Comparison of ENCODE assay signal across 16 mouse cellular contexts in genomic region chr11:57829871-57830775, GRCm38 (mm10). TPM values are rescaled to one million over a fixed set of nuclear protein-coding genes. Genes with fewer than 3 reads are reported as not detected.
DNase-seq lines count a peak whose midpoint lies in the region; ATAC-seq lines count a peak whose summit lies in the region.
"Had no signal": no experiment of that assay in that cellular context is flagged by ENCODE, and none has a peak within 500 bp of the region (broad histone marks: within the 10 kb centered on the region; RNA-seq: fewer than 3 reads in every experiment).

No protein-coding gene starts in this region.

- H3K27me3 ChIP-seq in kidney, embryonic 14.5 days (ENCODE audit: control insufficient read depth, insufficient read depth, low read length) = peaks cover 90% of the 10 kb centered on the region
- peaks cover 98% of the 10 kb centered on the region for H3K27me3 ChIP-seq in kidney, embryonic 15.5 days
- peaks cover 89% of the 10 kb centered on the region for H3K27me3 ChIP-seq in embryonic facial prominence, embryonic 12.5 days
- H3K27me3 ChIP-seq in limb, embryonic 15.5 days = peaks cover 86% of the 10 kb centered on the region

- no peaks in the 10 kb centered on the region for H3K36me3 ChIP-seq in kidney, embryonic 14.5 days (ENCODE audit: control insufficient read depth, insufficient read depth, low read length)
- H3K36me3 ChIP-seq in kidney, embryonic 15.5 days = no peaks in the 10 kb centered on the region
- H3K36me3 ChIP-seq in embryonic facial prominence, embryonic 12.5 days = no peaks in the 10 kb centered on the region
- no peaks in the 10 kb centered on the region for H3K36me3 ChIP-seq in limb, embryonic 15.5 days

- DNase-seq in embryo, embryonic 9.5 days (ENCODE audit: extremely low spot score) = peak; percentile 59
- no peak for DNase-seq in embryo, embryonic 10.5 days (ENCODE audit: low spot score)
- DNase-seq in T-cell, adult 2 months (ENCODE audit: low spot score) = no peak
- DNase-seq in gastrocnemius, postnatal 4 days (ENCODE audit: low spot score in 2 of 2) = no peak
- DNase-seq: cerebellum, postnatal 36 days; forebrain, postnatal 0 days; heart, postnatal 14 days; kidney, adult 9 months; layer of hippocampus, adult 9-11 months; left cerebral cortex, postnatal 4 days; lung, postnatal 36 days had no signal

- no peak overlapping the region for H3K9ac ChIP-seq in kidney, embryonic 14.5 days (ENCODE audit: low read depth, low read length)
- H3K9ac ChIP-seq in kidney, embryonic 15.5 days = no peak overlapping the region
- H3K9ac ChIP-seq in embryonic facial prominence, embryonic 12.5 days = no peak overlapping the region
- H3K9ac ChIP-seq in limb, embryonic 15.5 days = no peak overlapping the region
- H3K9ac ChIP-seq: forebrain, postnatal 0 days had no signal

- 27% methylated on average over 17 of the region's 17 CpGs for WGBS in kidney, embryonic 14.5 days
- WGBS in kidney, embryonic 15.5 days = 32% methylated on average over 17 of the region's 17 CpGs
- WGBS in embryonic facial prominence, embryonic 12.5 days = 12% methylated on average over 17 of the region's 17 CpGs
- 58% methylated on average over 17 of the region's 17 CpGs for WGBS in limb, embryonic 15.5 days

- ATAC-seq in kidney, embryonic 14.5 days (ENCODE audit: low FRiP score, low TSS enrichment) = 0 out of 2 replicates have a peak, but pooled peaks have one; percentile 3
- ATAC-seq in kidney, embryonic 15.5 days (replicated peaks; ENCODE audit: low FRiP score) = no peak
- ATAC-seq in embryonic facial prominence, embryonic 12.5 days (ENCODE audit: insufficient number of reproducible peaks, insufficient read depth, low FRiP score, low TSS enrichment) = no peak
- ATAC-seq in limb, embryonic 15.5 days (ENCODE audit: insufficient number of reproducible peaks, low FRiP score, low TSS enrichment, low read depth) = no peak
- ATAC-seq: forebrain, postnatal 0 days had no signal

- no peak overlapping the region for H3K4me2 ChIP-seq in kidney, embryonic 14.5 days (replicated peaks; ENCODE audit: low read depth, low read length)
- H3K4me2 ChIP-seq in kidney, embryonic 15.5 days = no peak overlapping the region
- no peak overlapping the region for H3K4me2 ChIP-seq in embryonic facial prominence, embryonic 12.5 days (replicated peaks)
- H3K4me2 ChIP-seq in limb, embryonic 15.5 days = no peak overlapping the region

- H3K27ac ChIP-seq in kidney, embryonic 14.5 days (ENCODE audit: low read depth, low read length) = no peak overlapping the region
- no peak overlapping the region for H3K27ac ChIP-seq in kidney, embryonic 15.5 days
- no peak overlapping the region for H3K27ac ChIP-seq in embryonic facial prominence, embryonic 12.5 days
- no peak overlapping the region for H3K27ac ChIP-seq in limb, embryonic 15.5 days

- H3K9me3 ChIP-seq in kidney, embryonic 14.5 days (ENCODE audit: control insufficient read depth, low read length) = no peaks in the 10 kb centered on the region
- no peaks in the 10 kb centered on the region for H3K9me3 ChIP-seq in kidney, embryonic 15.5 days (replicated peaks)
- no peaks in the 10 kb centered on the region for H3K9me3 ChIP-seq in embryonic facial prominence, embryonic 12.5 days
- no peaks in the 10 kb centered on the region for H3K9me3 ChIP-seq in limb, embryonic 15.5 days

- H3K4me1 ChIP-seq in kidney, embryonic 14.5 days (ENCODE audit: control insufficient read depth, insufficient read depth, low read length) = peaks cover 7% of the 10 kb centered on the region
- H3K4me1 ChIP-seq in kidney, embryonic 15.5 days = peaks cover 41% of the 10 kb centered on the region
- peaks cover 17% of the 10 kb centered on the region for H3K4me1 ChIP-seq in embryonic facial prominence, embryonic 12.5 days
- H3K4me1 ChIP-seq in limb, embryonic 15.5 days = peaks cover 41% of the 10 kb centered on the region

- H3K4me3 ChIP-seq in kidney, embryonic 14.5 days (ENCODE audit: low read length) = no peak overlapping the region; the same call in 1 of the 2 replicates
- H3K4me3 ChIP-seq in kidney, embryonic 15.5 days (replicated peaks) = no peak overlapping the region
- peak overlapping the region; percentile 11 for H3K4me3 ChIP-seq in embryonic facial prominence, embryonic 12.5 days
- H3K4me3 ChIP-seq in limb, embryonic 15.5 days = peak overlapping the region; percentile 13; the same call in 1 of the 2 replicates

RNA-seq across cellular contexts. Expression of gene Hand1, which starts 2.5 kb away (rescaled TPM):
- not detected in 2 replicates for polyA plus RNA-seq in kidney, embryonic 14.5 days (2014; fragmentation: Nextera tagmentation; extraction: Ambion mirVana)
- 0.99 and 5.4 TPM in 2 replicates for polyA plus RNA-seq in kidney, embryonic 15.5 days (2015; fragmentation: Nextera tagmentation; extraction: Ambion mirVana)
- 1.9 and 5.4 TPM in 2 replicates for polyA plus RNA-seq in embryonic facial prominence, embryonic 12.5 days (2016; fragmentation: Nextera tagmentation; extraction: Ambion mirVana)
- polyA plus RNA-seq in limb, embryonic 15.5 days (2015; fragmentation: Nextera tagmentation; extraction: Ambion mirVana) = 1.1 and 1.7 TPM in 2 replicates
- not detected for total RNA-seq in gastrocnemius, postnatal 4 days (2021)
- total RNA-seq: forebrain, postnatal 0 days; heart, postnatal 14 days; left cerebral cortex, postnatal 4 days; MEL had no signal
- polyA plus RNA-seq: forebrain, postnatal 0 days had no signal

RNA-seq across cellular contexts. Expression of gene Sap30l, which starts 28.7 kb away (rescaled TPM):
- polyA plus RNA-seq in kidney, embryonic 14.5 days (2014; fragmentation: Nextera tagmentation; extraction: Ambion mirVana) = 15.0 and 19.0 TPM in 2 replicates
- 10.1 and 11.6 TPM in 2 replicates for polyA plus RNA-seq in kidney, embryonic 15.5 days (2015; fragmentation: Nextera tagmentation; extraction: Ambion mirVana)
- 22.8 and 24.0 TPM in 2 replicates for polyA plus RNA-seq in embryonic facial prominence, embryonic 12.5 days (2016; fragmentation: Nextera tagmentation; extraction: Ambion mirVana)
- polyA plus RNA-seq in limb, embryonic 15.5 days (2015; fragmentation: Nextera tagmentation; extraction: Ambion mirVana) = 10.5 and 13.1 TPM in 2 replicates
- total RNA-seq in gastrocnemius, postnatal 4 days (2021) = 10 to 100 TPM; 33.5 to 33.9 TPM

Comparison
In these comparisons a context has a peak if more than half of its experiments do, and no peak if none do; other contexts are left out.
1. H3K4me3 ChIP-seq: peak in embryonic facial prominence, embryonic 12.5 days (single experiment) and limb, embryonic 15.5 days (single experiment); none in kidney, embryonic 14.5 days (single experiment) and kidney, embryonic 15.5 days (single experiment).